Mouse (Mus musculus) activated CD4-positive, CD25-positive, alpha-beta regulatory T cell, adult 9 weeks (primary cell): ENCODE results near the gene Cast. TPM values are rescaled to one million over a fixed set of nuclear protein-coding genes. Genes with fewer than 3 reads are reported as not detected.

Experiments
- polyA plus RNA-seq: library from polyadenylated mRNA; unstranded; fragments of 100-300 nt; shearing (Covaris generic); gene quantifications from one replicate; pipeline ENCODE4 v1.2.1, GENCODE M21; 2017

The Cast gene
- polyA plus RNA-seq = 271 TPM

GRCm38 (mm10) chr13:74808152-74808929 lies at the start of gene Cast:
Gene Cast, minus strand, starts transcription at chr13:74808810.

Other genes with a start within 250 kb of the Cast start
- 163 TPM for gene Erap1, start 169.2 kb downstream of the Cast start, polyA plus RNA-seq